Mouse (Mus musculus) gastrocnemius, adult 18-20 months (tissue): ENCODE measurements around the gene Cdk5rap3. TPM values are rescaled to one million over a fixed set of nuclear protein-coding genes. Genes with fewer than 3 reads are reported as not detected.

ENCODE experiments used
- DNase-seq: peaks from one replicate; pipeline ENCODE4 v3.0.0; 2021; ENCODE audit warnings: low spot score
- total RNA-seq, 2 experiments: library from RNA; stranded (reverse); gene quantifications; 2 replicates each; pipeline ENCODE4 v1.2.3; 2021

The Cdk5rap3 gene
- total RNA-seq, 2 experiments from 2014 or later: 24.9 to 25.7 TPM

DNA sequence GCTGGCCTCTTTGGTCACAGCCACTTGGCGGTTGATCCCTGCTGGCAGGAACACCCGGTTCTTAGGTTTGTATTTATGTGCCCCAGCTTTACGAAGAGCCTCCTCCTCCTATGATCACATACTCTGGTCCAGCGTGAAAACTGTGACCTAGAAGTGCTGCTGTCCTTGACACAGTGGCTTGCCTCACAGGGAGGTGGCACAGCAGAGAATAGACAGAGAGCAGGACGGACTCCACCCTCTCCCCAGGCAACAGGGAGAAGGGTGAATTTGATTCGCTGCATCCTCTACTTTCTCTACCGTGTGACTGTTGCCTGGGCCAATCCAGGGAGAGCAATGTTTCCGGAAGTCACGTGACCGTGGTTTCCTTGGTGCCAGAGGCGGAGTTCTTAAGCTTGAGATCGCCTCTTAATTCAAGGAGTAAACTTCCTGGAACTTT is 18.6 kb upstream of the Cdk5rap3 start:
- peak; percentile 51 for DNase-seq

DNA sequence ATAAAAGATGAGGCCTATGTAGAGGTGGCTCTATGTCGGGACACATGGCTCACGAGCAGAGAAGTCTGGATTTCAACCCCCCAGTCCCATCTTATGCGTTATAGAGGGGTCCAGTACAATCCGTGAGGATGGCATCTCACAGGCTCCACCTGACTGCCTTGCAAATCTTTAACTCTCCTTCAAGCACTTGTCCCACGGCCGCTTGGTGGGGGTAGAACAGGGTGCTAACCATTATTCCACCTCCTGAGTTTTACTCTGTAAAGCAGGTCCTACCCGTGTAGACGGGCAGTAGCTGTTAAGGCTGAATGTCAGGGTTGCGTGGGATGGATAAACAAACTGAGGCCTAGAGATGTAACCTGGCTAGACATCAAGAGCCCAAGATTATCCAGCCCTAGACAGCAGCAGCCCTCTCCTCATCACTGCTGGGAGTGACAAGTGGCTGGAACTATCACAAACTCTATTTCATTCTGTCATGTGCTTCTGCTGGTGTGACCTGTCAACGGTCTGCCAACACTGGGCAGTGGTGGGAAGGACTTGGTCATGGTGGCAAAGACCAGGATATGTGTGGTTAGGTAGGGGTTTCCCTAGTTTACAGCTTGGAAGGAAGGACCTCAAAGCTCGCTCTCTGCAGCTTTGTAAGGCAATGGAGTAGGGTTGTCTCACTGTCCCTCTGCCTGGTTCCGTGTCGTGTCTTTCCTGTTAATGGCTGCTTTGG is 17.4 kb upstream of the Cdk5rap3 start:
- no peak for DNase-seq

DNA sequence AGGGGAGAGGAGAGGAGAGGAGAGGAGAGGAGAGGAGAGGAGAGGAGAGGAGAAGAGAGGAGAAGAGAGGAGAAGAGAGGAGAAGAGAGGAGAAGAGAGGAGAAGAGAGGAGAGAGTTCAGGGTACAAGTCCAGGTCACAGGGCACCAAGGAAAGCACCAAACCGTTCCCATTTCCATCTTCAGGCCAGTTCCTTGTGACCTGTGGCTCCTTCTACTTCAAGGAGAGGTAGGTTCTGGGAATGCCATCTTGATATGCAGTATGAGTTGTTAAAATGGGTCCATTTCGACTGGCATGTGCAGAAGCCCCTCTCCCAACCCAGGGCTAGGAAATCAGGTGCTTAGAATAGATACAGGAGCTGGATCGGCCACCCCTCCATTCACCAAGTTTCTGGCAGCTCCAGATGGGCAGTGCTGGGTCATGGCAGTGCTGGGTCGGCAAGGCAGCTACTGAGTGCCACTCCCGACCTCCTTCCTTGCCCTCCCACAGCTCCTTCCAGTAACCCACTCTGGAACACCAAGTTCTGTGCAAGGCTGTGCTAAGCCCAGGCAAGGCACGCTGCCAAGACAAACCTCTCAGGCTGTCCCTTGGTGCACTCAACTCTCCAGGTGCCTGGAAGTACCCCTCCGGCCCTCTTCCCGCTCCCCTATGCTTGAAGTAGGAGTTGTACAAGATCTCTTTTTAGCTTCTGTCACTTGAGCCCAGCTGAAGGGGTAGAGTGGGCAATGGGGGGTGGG is 15.2 kb upstream of the Cdk5rap3 start:
- DNase-seq: no peak

- no peak for DNase-seq
These were observed 13.6 kb upstream of the Cdk5rap3 start for GRCm38 (mm10) chr11:96929766-96930331.

DNA sequence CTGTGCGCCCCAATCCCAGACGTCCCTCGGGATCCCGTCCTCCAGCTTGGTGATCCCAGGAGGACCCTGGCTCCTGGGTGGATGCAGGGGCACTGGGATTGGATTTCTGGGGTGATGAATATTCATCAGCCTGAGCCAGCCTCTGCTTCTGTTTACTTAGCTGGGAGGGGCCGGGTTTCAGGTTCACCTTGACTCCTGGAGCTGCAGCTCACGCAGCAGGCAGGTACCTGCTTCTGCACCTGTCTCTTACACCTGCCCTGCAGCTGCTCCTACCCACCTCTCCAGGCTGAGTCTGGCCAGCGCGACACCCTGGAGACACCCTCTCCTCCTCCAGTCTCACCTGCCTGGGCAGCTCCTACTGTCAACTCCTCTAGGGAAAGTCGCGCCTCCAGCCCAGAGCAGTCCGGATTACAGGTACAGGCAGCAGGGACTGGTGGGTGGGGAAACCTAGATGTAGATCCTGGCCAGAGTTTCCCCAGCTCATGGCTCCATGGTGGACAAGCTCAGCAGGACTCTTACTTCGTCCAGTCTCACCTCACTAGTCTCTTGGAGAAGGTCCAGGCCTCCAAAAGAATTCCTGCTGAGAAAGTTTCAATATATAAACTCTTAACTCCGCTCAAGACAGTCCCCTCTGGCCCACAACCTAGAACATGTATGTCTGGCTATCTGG is 12.9 kb upstream of the Cdk5rap3 start:
- DNase-seq: no peak

DNA sequence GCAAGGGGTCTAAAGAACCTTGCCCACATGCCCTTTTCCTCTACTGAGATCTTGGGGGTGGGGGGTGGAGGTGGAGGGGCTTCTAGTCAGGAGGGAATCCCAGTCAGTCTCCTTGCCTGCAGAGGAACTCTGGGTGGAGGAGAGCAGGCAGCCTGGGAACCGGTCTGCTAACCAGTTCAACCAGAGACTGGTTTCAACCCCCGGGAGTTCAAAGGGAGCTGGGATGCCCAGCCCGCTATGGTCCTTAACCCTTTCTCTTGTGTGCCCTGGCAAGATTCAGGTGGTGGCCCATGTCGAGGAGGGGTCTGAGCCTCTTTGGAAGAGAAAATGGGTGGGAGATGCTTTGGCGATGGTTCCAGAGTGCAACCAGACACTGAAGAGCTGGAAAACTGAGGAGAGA is 12.4 kb upstream of the Cdk5rap3 start:
- no peak for DNase-seq

DNA sequence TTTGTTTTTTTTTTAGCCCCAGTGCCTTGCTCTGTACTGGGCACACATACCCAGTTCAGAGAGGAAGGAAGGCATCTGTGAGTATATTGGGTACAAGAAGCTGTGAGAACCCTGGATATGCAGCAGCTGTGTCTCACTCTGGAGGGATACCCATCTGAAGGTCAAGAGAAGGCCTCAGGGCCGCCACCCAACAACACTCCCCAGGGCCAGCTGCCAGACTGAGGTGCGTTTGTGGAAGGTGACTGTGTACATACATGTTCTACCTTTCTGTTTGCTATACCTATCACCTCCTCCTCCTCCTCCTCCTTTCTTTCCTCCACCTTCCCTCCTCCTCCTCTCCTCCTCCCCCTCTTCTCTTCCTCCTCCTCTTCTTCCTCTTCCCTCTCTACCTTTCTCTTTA is 11.8 kb upstream of the Cdk5rap3 start, which contains the start of gene Prr15l:
Gene Prr15l, plus strand, starts transcription at position 17 of the 400 bp plus-strand sequence.
- DNase-seq: no peak

DNA sequence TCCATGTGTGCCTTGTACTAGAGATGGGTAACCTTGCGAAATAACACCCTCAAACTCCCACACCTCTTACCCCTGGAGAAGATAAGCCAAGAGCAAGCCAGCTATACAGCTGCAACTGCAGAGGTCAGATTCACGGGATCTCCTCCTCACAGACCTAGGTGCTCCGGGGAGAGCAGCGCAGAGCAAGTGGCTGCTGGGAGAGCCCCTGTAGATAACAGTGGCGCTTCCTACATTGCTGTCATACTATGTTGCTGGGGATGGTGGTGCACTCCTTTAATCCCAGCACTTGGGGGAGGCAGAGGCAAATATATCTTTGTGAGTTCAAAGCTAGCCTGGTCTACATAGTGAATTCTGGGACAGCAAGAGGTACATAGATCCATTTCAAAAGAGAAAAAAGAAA is 10.3 kb upstream of the Cdk5rap3 start:
- no peak for DNase-seq

- DNase-seq: no peak
These were observed 9.3 kb upstream of the Cdk5rap3 start for GRCm38 (mm10) chr11:96925469-96926148.

DNA sequence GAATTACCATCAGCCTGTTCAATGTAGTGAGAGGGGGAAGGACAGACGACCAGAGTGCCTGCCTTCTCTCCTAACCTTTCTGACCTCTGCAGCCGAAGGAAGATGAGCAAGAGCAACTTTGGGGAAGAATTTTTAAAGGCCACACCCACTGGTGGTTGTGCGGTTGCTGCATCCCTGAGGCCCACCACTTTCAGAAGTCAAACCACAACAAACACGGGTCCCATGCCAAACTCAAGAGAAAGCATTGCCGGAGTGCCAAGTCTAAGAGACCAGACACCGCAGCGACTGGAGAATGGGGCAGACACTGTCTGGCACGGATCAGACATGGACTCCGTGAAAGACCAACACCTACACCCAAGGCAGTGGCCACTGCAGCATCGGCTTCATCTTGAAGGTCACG is 8.6 kb upstream of the Cdk5rap3 start:
- no peak for DNase-seq

DNA sequence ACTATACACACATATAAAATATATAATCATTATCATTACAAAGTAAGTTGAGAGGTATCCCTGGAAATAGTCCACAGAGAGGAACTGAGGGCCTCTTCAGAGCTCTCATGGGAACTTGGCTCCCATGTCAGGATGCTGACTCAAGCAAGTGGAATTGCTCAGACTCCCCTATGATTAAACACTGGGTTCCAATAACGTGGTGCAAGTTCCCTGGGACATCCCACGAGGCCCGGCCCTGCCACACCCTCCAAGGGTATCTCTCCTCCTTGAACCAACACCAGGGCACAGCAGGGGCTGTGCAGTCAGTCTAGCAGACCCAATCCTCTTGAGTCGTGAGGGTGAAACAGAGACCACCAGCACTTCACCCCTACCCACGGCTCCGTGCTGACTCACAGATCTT is 2.7 kb upstream of the Cdk5rap3 start:
- no peak for DNase-seq

GRCm38 (mm10) chr11:96917415-96917814 is 1.1 kb upstream of the Cdk5rap3 start:
- no peak for DNase-seq

GRCm38 (mm10) chr11:96916885-96917396 is 645 bp upstream of the Cdk5rap3 start:
- DNase-seq: no peak

DNA sequence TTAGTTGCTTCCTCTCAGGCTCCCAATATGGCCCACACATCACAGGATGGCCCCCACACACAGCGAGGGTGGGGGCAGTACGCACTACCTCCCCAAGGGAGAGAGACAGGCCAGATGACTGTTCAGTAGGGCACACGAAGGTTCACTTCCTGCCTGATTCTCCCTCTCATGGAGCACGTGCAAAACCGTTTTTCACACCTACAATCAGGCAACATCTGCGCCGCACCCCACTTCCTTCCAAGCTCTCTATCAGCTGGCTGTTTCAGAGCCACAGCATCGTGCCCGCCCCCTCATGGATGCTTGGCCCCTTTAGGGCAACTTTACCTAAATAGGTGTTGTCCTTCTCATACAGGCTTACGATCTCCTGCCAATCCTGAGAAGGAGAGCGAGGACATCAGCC is 3.6 kb downstream of the Cdk5rap3 start:
- no peak for DNase-seq

DNA sequence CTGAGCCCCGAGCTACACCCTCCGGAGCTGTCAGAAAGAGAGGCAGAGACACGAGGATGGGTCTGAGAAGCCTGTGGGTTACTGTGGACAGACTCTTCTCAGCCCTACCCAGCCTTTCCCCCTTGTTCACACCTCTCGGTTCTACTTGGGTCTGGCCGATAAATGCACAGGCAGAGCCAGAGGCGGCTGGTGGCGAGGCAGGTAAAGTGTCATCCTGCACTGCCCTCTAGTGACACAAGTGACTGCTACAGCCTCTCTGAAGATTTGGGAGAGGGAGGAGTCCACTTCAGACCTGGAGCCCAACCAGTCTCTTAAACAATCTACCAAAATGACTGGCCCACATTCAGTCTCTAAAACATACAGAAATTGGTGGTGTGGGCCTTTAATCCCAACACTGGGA is 6.3 kb downstream of the Cdk5rap3 start:
- DNase-seq: peak; percentile 80

GRCm38 (mm10) chr11:96908594-96908993 is 7.7 kb downstream of the Cdk5rap3 start:
- DNase-seq: no peak

DNA sequence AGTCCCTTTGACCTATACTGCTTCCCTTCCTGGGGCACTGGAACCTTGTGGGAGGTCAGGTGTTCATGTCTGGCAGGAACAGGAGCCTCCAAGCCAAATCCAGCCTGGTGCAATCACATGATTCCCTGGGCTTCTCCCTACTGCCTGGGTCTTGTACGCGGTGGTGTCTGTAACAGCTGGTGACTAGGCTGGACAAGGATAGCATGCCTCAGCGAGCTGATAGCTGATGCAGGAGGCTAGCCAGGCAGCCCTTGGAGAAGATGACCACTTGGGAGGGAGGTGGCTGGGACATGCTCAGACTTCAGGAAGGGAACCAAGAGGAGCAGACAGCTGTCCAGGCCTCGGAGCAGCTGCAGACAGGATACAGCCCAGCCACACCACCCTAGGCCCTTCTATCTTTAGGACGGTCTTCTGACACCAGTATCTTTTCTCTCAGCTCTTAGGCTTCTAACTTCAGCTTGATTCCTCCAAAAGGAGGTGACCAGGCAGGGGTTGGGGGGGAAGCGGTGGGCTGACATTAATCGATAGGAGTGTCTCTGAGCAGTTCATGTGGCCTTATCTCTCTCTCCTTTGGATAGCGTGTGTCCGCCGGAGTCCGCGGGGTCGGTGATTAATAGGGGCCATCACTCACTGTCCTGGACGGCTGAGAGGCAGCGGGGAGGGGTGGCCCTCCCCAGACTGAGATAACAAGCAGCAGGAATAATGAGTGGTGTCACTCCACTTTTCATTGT is 9.7 kb downstream of the Cdk5rap3 start:
- DNase-seq: peak; percentile 87

DNA sequence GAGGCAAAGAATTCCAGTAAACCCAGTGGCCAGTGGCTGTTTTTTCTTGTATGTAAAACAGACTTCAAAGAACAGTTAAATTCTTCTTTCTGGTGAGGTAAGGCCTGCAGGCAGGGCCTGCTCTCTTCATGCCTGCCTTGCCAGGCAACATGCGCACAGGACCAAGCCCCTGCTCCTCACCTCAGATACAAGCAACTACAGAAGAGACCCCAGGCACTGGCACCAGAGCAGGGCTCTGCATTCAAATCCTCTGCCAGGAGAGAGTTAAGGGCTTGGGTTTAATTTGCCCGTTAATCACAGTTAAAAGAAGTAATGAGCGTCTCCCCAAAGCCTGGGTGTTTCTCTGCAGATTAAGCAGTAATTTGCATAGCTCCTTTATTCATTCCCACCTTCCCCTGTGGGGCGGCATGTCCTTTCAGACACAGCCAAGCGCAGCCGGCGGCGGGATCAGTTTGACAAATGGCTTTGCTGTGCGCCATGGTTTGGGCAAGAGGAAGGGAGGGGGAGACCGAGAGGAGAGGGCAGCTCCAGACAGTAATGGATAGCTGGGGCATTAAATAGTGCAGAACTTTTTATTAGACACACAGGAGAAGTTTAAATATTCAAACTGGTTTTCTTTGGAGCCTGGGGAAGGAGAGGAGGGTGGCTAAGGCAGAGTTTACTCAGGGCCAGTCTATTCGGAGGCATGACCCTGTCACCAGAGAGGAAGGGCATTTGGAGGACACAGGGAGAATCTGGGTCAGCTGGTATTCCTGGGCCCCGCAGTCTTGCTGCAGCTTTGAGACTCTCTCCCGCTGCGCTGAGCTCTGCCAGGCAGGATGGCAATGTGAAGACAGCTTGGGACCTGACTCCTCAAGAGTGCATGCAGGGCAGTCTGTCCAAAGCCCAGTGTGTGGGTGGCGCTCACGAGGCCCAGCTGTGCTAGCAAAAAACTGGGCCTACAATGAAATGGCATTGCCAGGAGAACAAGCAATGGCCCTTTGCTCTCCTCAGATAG is 13.4 kb downstream of the Cdk5rap3 start:
- peak; percentile 32 for DNase-seq

DNA sequence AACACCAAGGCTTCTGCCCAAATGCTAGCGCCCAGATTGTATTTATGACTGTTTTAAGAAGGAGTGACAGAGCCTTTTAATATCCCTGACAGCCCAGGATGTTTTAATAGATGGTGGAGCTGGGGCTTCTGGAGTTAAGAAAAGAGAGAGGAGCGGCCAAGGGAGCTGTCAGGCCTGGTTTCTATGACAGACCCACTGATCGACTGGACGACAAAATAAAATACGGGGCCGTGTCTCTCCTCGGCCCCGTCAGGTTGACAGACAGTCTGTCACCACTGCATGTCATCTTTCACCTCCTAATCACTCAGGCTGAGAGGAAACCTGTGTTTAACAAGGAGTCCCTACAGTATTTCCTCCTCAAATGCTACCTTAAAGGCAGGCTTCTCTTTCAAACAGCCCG is 15.0 kb downstream of the Cdk5rap3 start:
- DNase-seq: no peak
